Mouse (Mus musculus) left cerebral cortex, postnatal 36 days (tissue): ENCODE data around the gene Hephl1. TPM values are rescaled to one million over a fixed set of nuclear protein-coding genes. Genes with fewer than 3 reads are reported as not detected.

Experiments
- DNase-seq, 2 experiments: peaks; one replicate each; pipeline ENCODE4 v3.0.0; 2021 to 2022; ENCODE audit warnings: low spot score in 2 of 2, mixed read lengths in 1 of 2
- intact Hi-C: fragments of 180-260 bp; cut with DNase I; formaldehyde crosslinking; loops from one replicate; pipeline ENCODE4 v1.15.1; 2025
- total RNA-seq, 2 experiments: library from RNA; stranded (reverse); gene quantifications; 2 replicates each; pipeline ENCODE4 v1.2.3; 2021

Hephl1 gene
- total RNA-seq, 2 experiments from 2014 or later = not detected

DNA sequence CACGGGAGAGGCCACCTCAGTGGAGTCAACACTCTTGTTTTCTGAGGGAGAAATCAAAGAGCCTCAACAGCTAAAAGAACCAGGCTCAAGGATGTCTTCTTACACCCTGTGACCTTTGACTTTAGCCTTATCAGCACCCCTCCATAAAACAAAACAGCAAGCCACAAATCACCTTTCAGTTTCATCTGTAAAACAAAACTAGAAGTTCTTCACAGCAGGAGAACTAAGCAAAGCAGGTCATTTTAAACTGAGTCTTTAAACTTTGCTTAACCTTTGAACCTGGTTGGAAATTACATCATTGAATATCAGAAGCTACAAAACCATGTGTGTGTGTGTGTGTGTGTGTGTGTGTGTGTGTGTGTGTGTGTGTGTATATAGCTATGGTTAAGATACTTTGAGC lies 47.7 kb downstream of the Hephl1 start:
- intact Hi-C loops = no loop called here
- no peak for DNase-seq

DNA sequence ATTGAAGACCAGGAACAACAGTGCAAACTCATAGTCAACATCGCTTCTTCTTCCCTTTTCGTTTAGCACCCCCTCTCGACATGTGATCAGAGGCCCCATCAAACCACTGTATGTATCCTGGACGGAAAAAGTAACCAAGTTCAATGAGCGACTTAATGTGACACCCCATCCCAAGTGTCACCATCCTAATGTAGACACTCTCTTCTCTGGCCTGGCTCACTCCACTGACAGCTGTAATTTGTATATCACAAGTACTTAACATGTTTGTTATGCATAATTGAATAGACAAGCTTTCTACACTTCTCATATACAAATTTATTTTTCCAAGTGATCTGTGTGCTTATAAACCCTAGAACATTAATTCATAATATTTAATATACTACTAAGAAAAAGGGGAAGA lies 51.1 kb downstream of the Hephl1 start:
- no peak for DNase-seq
- intact Hi-C loops = no loop called here

GRCm38 (mm10) chr9:15060026-15060425 lies 51.9 kb downstream of the Hephl1 start:
- DNase-seq = no peak
- intact Hi-C loops = no loop called here

DNA sequence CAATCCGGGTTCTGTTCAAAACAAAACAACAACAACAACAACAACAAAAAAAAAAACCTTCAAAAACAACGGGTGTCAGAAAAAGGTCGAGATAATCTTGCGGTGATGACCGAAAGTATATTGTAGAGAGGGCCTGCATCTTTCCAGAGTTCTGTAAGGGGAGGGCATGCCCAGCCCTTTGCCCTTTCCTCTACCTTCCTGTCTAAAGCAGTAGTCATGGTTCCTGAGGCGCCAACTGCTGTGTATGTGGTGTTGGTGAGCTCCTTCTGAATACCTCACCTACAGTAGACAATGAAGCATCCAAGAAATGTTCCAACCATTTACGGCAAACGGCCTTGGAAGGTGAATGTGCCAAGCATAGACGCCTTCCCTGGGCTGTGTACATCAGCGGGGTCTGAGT lies 66.2 kb downstream of the Hephl1 start:
- intact Hi-C loops = no loop called here
- DNase-seq = no peak

DNA sequence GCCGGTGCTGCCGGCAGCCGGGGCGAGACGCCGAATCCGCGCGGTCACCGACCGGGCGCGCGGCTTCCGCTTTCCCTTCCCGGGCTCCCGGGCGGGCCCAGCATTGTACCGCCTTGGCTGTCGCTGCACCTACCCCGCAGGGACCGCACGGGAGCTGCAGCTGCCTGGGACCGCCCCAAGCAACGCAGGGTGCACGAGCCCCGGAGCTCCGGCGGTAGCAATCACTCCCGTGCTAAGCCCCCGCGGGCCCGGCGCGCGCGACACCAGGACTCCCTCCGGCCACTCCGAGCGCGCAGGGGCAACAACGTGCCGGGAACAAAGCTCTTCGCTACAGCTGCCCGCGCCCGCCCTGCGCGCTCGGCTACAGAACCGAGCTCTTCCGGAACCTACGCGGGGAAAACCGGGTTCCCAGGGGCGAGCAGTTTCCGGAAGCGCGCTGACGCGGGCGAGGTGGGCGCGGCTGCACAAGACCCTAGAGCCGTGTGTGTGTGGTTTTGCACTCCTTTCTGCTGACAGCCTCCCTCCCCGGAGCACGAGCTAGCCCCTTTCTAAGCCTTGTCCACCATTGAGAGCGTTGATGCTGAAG lies 66.7 kb downstream of the Hephl1 start, which contains the start of gene Panx1:
Gene Panx1, minus strand, starts transcription at position 395 of the 586 bp plus-strand sequence.
- peak; percentile 68 to 79 for DNase-seq
- intact Hi-C loops = no loop called here

- intact Hi-C loops = no loop called here
- no peak for DNase-seq
These were observed 67.4 kb downstream of the Hephl1 start for GRCm38 (mm10) chr9:15044391-15045083.

GRCm38 (mm10) chr9:15041556-15041955 lies 70.4 kb downstream of the Hephl1 start:
- DNase-seq = no peak
- intact Hi-C loops = no loop called here

DNA sequence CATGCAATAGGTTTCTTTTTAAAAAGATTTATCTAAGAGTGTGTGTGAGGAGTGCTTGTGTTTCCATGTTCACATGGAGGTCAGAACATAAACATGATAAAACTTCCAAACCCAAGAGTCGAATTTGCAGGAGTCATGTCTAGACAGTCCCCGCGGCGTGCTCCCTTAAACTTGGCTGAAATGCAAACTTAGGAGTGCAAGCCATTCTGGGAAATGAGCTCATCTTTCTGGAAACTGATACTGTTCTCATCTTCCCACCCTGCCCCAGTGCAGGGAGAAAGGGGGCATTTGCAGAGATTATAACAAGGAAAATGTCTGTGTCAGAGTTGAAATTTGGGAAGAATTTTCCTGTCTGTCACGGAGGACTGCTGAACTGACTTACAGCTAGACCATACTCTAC lies 72.1 kb downstream of the Hephl1 start:
- intact Hi-C loops = no loop called here

DNA sequence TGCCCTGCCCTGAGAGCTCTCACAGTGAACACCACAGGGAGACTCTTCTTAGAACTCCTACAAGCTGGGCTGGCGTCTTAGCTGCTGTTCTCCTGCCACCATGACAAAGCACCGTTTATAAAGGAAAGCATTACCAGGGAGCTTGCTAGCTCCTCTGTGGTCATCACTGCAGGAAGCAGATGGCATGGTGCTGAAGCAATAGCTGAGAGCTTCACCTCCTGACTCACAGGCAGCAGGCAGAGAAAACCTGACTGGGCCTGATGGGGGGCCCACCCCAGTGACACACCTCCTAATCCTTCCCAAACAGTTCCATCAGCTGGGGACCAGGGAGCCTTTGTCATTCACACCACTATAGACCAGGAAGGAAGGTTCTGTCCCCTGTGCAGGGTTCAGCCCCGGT lies 74.2 kb downstream of the Hephl1 start:
- DNase-seq = no peak
- intact Hi-C loops = no loop called here

More for the DNA sequence above, 72.1 kb downstream of the Hephl1 start:
- no peak for DNase-seq

DNA sequence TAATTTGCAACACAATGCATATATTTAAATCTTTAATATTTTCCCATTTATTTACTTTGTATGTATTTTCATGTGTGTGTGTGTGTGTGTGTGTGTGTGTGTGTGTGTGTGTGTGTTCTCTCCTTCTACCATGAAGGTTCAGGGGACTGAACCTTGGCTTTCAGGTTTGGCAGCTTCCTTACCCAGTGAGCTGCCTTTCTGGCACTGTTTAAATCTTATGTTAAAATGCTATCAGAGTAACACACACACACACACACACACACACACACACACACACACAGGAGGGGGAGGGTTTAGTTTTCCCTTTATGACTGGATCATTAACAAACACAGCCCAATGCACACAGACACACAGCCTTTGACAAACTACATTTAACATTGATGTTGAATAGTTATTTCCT lies 74.7 kb downstream of the Hephl1 start:
- DNase-seq = no peak
- intact Hi-C loops = no loop called here

GRCm38 (mm10) chr9:15036807-15037206 lies 75.1 kb downstream of the Hephl1 start:
- intact Hi-C loops = no loop called here
- no peak for DNase-seq

DNA sequence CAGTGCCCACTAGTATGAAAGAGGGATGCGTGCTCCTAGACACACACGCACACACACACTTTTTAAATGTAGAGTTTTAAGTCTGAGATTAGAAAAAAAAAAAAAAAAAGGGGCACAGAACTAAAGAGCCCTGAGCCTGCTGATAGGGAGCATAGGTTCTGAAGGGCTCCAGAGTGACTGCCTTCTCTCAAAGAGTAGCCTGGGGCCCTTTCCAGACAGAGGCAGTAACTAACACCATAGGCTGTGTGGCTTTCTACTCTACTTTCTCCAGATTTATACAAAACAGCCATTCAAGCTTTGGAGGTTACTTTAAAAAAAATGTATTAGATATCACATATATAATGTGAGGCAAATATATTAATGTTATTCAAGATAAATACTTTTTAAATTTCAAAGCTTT lies 75.5 kb downstream of the Hephl1 start:
- no peak for DNase-seq
- intact Hi-C loops = no loop called here

DNA sequence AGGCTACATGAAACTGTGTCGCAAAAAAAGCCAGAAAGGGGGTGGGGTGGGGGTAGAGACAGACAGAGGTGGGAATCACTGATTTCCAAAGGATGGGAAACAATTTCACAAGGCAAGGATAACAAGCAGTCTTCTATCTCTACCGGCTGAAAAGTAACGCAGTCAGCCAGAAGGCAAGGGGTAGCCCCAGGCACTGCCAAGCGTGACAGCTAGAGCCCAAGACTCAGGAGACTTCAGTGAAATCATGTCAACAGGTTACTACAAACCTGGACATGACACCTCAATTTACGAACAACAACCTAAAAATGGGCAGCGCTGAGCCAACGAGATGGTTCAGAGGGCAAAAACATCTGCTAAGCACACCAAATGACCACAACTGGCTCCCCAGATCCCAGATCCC lies 75.9 kb downstream of the Hephl1 start:
- no peak for DNase-seq
- intact Hi-C loops = no loop called here

DNA sequence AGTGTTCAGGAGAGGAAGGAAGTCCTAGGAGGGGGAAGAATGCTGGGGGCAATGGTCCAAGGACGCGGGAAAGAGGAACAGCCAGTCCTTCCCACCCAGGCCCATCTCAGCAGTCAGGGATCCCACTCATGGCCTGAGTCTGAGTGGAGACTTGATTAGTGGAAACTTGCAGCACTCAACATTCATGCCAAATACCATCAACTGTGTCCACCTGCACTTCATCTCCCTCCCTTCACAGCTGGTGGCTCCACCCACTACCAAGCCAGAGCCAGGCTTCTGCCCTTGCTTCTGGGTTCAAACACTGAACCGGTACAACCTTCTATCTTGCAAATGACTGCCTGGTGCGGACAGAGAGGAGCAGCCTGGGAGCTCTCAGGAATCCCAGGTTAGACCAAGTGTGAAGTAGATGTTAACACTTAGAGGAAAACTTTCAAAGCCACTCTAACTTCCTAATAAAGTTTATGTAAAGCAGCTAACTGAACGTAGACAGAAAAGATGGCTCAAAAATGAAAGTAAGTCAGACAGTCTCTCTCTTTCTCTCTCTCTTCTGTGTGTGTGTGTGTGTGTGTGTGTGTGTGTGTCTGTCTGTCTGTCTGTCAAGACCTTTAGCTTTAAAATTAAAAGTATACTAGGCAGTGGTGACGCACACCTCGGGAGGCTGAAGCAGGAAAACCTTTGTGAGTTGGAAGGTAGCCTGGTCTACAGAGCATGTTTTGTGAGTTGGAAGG lies 77.2 kb downstream of the Hephl1 start:
- intact Hi-C loops = no loop called here
- no peak for DNase-seq

DNA sequence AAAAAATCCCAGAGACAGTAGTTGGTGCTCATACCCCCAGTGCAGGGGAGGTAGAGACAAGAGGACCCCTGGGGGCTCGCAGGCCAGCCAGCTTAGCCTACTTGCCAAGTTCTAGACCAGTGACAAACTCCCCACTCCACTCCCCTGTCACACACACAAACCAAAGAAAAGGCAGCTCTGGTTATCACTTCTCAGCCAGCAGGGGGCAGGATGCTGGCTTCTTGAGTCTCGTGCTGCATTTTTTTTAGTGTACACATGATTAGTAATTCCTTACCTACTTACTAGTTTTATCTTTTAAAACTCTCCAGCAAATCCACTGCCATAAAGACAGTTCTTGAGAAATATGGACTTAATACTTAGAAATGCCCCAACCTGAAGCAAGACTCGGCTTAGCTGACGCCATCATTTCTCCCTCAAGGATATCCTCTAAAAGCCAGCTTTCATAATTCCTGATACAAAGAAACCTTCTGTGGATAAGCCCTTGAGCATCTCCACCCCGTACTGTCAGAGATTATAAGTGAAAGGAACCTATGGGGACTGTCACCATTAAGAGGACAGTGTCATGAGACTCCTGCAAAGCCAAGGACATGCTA lies 78.2 kb downstream of the Hephl1 start:
- intact Hi-C loops = no loop called here
- DNase-seq = peak in 1 of 2 experiments; percentile 21

- intact Hi-C loops = no loop called here
These were observed 79.1 kb downstream of the Hephl1 start for GRCm38 (mm10) chr9:15032797-15033196.

DNA sequence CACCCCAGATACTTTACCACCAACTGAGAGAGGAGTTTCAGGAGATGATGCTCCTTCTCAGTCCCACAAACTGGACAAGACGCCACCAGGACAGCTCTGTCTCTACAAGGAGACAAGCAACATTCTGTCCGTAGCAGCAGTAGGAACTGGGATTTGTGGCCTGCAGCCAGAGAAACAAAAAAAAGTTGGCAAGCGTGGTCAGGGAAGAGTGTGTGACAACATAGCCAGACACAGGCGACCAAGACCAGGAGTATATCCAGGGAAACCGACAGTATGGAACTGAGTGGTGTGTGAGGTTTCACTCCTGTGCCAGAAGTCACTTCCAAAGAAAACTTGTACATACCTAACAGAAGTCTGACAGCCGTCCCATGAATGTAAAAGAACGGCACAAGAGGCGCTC lies 81.1 kb downstream of the Hephl1 start:
- intact Hi-C loops = loop anchor here (2.0 kb wide), 1 partner anchor 182 kb away; no protein-coding TSS in a partner anchor
- no peak for DNase-seq

More at GRCm38 (mm10) chr9:15032797-15033196, 79.1 kb downstream of the Hephl1 start:
- DNase-seq = no peak

GRCm38 (mm10) chr9:15029025-15029727 lies 82.7 kb downstream of the Hephl1 start:
- intact Hi-C loops = no loop called here
- no peak for DNase-seq

- intact Hi-C loops = no loop called here
These were observed 84.2 kb downstream of the Hephl1 start for GRCm38 (mm10) chr9:15027725-15028124.

DNA sequence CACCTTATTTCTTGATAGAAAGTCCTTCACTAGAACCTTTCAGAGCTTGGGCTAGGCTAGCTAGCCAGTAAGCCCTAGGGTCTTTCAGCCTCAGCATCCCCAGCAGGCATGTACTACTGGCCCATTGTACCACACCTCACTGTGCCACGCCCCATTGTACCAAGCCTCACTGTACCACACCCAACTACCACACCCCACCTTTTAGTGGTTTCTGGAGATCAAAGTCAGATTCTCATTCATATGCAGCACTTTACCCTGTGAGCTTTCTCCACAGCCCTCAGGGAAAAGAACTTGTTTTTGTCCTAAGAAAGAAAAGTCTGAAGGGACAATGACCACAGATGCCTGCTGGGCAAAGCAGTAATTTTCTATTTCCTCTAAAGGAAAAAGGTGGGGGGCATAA lies 88.9 kb downstream of the Hephl1 start:
- intact Hi-C loops = no loop called here
- DNase-seq = no peak

More at GRCm38 (mm10) chr9:15027725-15028124, 84.2 kb downstream of the Hephl1 start:
- no peak for DNase-seq
